Mouse (Mus musculus) forebrain, postnatal 0 days (tissue): ENCODE measurements around the gene Adcy3. TPM values are rescaled to one million over a fixed set of nuclear protein-coding genes. Genes with fewer than 3 reads are reported as not detected.

ENCODE experiments used
- ATAC-seq: fragments of 200-750 bp; cut with Nextera tagmentation; 2 replicates; pipeline ENCODE4 v1.8.0; 2017; ENCODE audit warnings: mild to moderate bottlenecking, moderate library complexity
- DNase-seq: peaks from one replicate; pipeline ENCODE4 v3.0.0-alpha.2; 2015
- H3K27ac ChIP-seq: fragments of 300-500 bp; sonication (generic); 2 replicates; pipeline ENCODE4 v1.5.1; 2014; ENCODE audit warnings: low read depth, mild to moderate bottlenecking, antibody characterized with exemption, low read length, moderate library complexity, mixed read lengths
- H3K27me3 ChIP-seq: fragments of 300-500 bp; sonication (generic); 2 replicates; pipeline ENCODE4 v1.6.1; 2014; ENCODE audit warnings: mild to moderate bottlenecking, low read length, mixed read lengths; ENCODE audit not compliant: insufficient read depth
- H3K36me3 ChIP-seq: fragments of 300-500 bp; sonication (generic); 2 replicates; pipeline ENCODE4 v1.6.1; 2014; ENCODE audit warnings: mild to moderate bottlenecking, moderate library complexity; ENCODE audit not compliant: insufficient read depth
- H3K4me1 ChIP-seq: fragments of 300-500 bp; sonication (generic); 2 replicates; pipeline ENCODE4 v1.6.1; 2014; ENCODE audit warnings: antibody characterized with exemption; ENCODE audit not compliant: insufficient read depth
- H3K4me2 ChIP-seq: fragments of 300-500 bp; sonication (generic); 2 replicates; pipeline ENCODE4 v1.6.1; 2014; ENCODE audit warnings: low read depth, mild to moderate bottlenecking, moderate library complexity
- H3K4me3 ChIP-seq: fragments of 300-500 bp; sonication (generic); 2 replicates; pipeline ENCODE4 v1.5.1; 2014; ENCODE audit warnings: low read depth, low read length, mixed read lengths
- H3K9ac ChIP-seq: fragments of 300-500 bp; sonication (generic); 2 replicates; pipeline ENCODE4 v1.6.1; 2014; ENCODE audit warnings: mild to moderate bottlenecking
- H3K9me3 ChIP-seq: fragments of 300-500 bp; sonication (generic); 2 replicates; pipeline ENCODE4 v1.6.1; 2016; ENCODE audit warnings: low read length
- CTCF ChIP-seq: sonication (generic); IDR thresholded peaks from 2 replicates; pipeline ENCODE4 v1.5.1; 2016; ENCODE audit warnings: antibody characterized with exemption, control low read depth, low read depth
- WGBS: fragments of 180-500 bp; shearing (Covaris S2); extraction: QIAGEN DNeasy Blood & Tissue Kit; methylation state at CpG from one replicate; pipeline ENCODE4 v1.1.7; 2014; 5-methylcytosine and 5-hydroxymethylcytosine counted together
- polyA plus RNA-seq: library from polyadenylated mRNA; unstranded; fragments of >200 nt; fragmentation: Nextera tagmentation; extraction: Ambion mirVana; gene quantifications from 2 replicates; pipeline ENCODE4 v1.2.1, GENCODE M21; 2015
- total RNA-seq: library from RNA; depleted of rRNA; stranded (reverse); fragments of >200 nt; gene quantifications from 2 replicates; pipeline ENCODE4 v1.2.3, GENCODE M21; 2014

The Adcy3 gene
- total and polyA plus RNA-seq, 2 experiments from 2014 or later, result 10.2 to 29.7 TPM

DNA sequence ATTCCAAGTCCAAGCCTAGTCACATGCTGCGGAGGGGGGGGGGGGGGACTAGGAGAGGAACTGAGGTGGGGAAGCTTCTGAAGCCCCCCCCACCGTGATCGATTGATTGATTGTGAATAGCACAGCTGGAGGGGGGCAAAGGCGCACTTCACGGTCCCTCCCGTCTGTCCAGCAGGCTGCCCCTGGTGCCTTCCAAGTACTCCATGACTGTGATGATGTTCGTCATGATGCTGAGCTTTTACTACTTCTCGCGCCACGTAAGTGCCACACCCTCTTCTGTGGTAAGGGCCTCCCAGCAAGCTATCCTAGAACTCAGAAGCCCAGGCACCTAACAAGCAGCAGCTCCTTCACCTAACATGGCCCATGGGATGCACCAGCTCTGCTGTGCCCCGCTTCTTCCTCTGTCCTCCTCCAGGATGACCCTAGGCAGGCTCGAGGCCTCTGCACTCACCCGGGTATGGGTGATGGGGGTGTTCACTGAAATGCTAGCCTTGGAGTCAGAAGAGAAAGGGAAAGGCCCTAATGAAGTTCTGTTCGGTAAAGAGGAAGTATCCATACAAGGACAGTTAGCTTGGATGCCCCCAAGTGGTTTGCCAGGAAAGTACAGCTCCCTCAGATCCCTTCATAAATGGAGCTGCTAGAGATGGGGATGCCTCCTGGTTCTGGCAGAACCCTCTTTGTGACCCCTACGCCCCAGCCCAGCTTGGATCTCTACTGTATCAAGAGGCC, 75.7 kb downstream of the Adcy3 start:
- 77% methylated on average over 15 of the region's 15 CpGs for WGBS

GRCm38 (mm10) chr12:4209196-4209595, 76.3 kb downstream of the Adcy3 start:
- ATAC-seq (no peak), DNase-seq (no peak)
- TF ChIP-seq CTCF, result no peak
- Histone ChIP-seq H3K4me1 (no peaks in the 10 kb centered on the region), H3K36me3 (peaks cover 67% of the 10 kb centered on the region), H3K4me2 (no peak overlapping the region), H3K4me3 (no peak overlapping the region), H3K9me3 (no peaks in the 10 kb centered on the region), H3K9ac (no peak overlapping the region), H3K27me3 (no peaks in the 10 kb centered on the region), H3K27ac (no peak overlapping the region)
- WGBS, result 97% methylated on average over 9 of the region's 9 CpGs

More for the DNA sequence above, 75.7 kb downstream of the Adcy3 start:
- H3K4me2 ChIP-seq, result no peak overlapping the region
- H3K27me3 ChIP-seq, result no peaks in the 10 kb centered on the region
- H3K4me3 ChIP-seq, result no peak overlapping the region
- peak; percentile 75 for TF ChIP-seq CTCF
- ATAC-seq (peak; percentile 72), DNase-seq (peak; percentile 64)
- H3K9me3 ChIP-seq, result no peaks in the 10 kb centered on the region
- H3K36me3 ChIP-seq, result peaks cover 68% of the 10 kb centered on the region
- no peak overlapping the region for H3K9ac ChIP-seq
- H3K4me1 ChIP-seq, result no peaks in the 10 kb centered on the region
- no peak overlapping the region for H3K27ac ChIP-seq

DNA sequence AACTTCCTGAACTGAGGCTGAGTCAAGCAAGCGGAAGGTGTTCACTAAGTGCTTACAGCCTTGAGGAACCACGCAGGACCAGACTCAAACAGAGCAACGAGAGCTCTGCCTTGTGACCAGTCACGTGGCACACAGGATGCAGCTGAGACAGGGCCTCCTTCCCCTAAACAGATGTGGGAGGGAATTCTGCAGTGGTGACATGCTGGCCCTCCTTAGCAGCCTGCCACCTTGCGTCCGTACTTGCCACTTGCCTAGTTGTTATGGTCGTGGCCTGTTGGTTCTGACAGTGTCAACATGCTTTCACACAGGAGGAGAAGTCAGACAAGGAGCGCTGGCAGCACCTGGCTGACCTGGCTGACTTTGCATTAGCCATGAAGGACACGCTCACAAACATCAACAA, 78.3 kb downstream of the Adcy3 start:
- Histone ChIP-seq H3K9me3 (no peaks in the 10 kb centered on the region), H3K27ac (no peak overlapping the region), H3K4me3 (no peak overlapping the region), H3K4me1 (no peaks in the 10 kb centered on the region), H3K27me3 (no peaks in the 10 kb centered on the region), H3K36me3 (peaks cover 80% of the 10 kb centered on the region), H3K4me2 (no peak overlapping the region), H3K9ac (no peak overlapping the region)
- DNase-seq (no peak), ATAC-seq (no peak)
- 91% methylated on average over 9 of the region's 9 CpGs for WGBS
- TF ChIP-seq CTCF, result no peak

DNA sequence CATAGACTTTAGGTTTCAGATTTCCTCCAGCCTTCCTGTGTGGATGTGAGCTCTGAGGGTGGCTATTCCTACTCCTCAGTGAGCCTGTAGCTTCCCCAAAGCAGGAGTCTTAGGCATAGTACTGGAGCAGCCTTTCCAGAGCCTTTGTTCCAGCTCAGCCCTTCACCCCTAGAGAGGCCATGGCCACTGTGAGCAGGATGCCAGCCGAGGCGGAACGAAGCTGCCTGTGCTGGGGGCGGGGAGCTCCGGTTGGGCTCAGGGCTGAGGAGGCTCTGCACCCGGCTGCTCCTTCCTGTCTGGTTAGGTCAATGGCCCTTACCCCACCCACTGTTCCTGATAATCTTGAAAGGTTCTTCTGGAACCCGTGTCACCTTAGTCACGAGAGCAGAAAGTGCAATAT, 80.0 kb downstream of the Adcy3 start:
- peaks cover 72% of the 10 kb centered on the region for H3K36me3 ChIP-seq
- DNase-seq, result no peak
- no peak for ATAC-seq
- H3K9me3 ChIP-seq, result no peaks in the 10 kb centered on the region
- H3K9ac ChIP-seq, result no peak overlapping the region
- TF ChIP-seq CTCF, result no peak
- H3K27ac ChIP-seq, result no peak overlapping the region
- no peaks in the 10 kb centered on the region for H3K4me1 ChIP-seq
- no peak overlapping the region for H3K4me3 ChIP-seq
- H3K4me2 ChIP-seq, result no peak overlapping the region
- H3K27me3 ChIP-seq, result no peaks in the 10 kb centered on the region
- WGBS, result 73% methylated on average over 8 of the region's 8 CpGs

- H3K4me3 ChIP-seq, result no peak overlapping the region
- H3K9me3 ChIP-seq, result no peaks in the 10 kb centered on the region
- 90% methylated on average over 7 of the region's 7 CpGs for WGBS
- ATAC-seq (no peak), DNase-seq (no peak)
- no peak for TF ChIP-seq CTCF
- peaks cover 3% of the 10 kb centered on the region for H3K4me1 ChIP-seq
- H3K27ac ChIP-seq, result no peak overlapping the region
- no peak overlapping the region for H3K9ac ChIP-seq
- H3K36me3 ChIP-seq, result 0 out of 2 replicates have a peak, but pooled peaks cover 3% of the 10 kb centered on the region
- no peak overlapping the region for H3K4me2 ChIP-seq
- H3K27me3 ChIP-seq, result no peaks in the 10 kb centered on the region
These were observed 97.3 kb downstream of the Adcy3 start for GRCm38 (mm10) chr12:4230156-4230555.

DNA sequence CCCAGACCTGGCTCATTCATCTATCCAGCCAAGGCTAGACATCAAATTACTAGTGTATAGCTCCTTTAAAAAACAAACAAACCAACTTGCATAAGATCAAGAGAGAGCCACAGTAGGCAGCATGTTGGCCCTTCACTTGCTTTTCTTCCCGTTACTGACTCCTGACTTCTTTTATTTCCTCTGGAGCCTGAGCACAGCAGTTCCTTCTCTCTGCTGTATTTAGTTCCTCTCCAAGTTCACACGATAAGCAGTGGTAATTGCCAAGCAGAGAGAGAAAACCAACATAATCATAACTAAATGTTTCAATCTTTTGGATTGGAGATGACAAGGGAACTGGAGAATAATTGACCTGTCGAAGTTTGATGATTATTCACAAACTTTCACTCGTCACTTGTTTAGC, 99.9 kb downstream of the Adcy3 start:
- H3K4me2 ChIP-seq, result no peak overlapping the region
- H3K36me3 ChIP-seq, result 0 out of 2 replicates have a peak, but pooled peaks cover under 1% of the 10 kb centered on the region
- no peak overlapping the region for H3K27ac ChIP-seq
- peaks cover 3% of the 10 kb centered on the region for H3K4me1 ChIP-seq
- WGBS, result 44% methylated on average over 4 of the region's 4 CpGs
- no peak overlapping the region for H3K4me3 ChIP-seq
- no peak for DNase-seq
- H3K9ac ChIP-seq, result no peak overlapping the region
- no peaks in the 10 kb centered on the region for H3K27me3 ChIP-seq
- no peaks in the 10 kb centered on the region for H3K9me3 ChIP-seq
- no peak for TF ChIP-seq CTCF
- ATAC-seq, result no peak

- Histone ChIP-seq H3K4me2 (peak within 1 kb of the TSS; percentile 62), H3K27ac (peak within 1 kb of the TSS; percentile 99), H3K9me3 (no peaks in the 10 kb centered on the region), H3K9ac (peak within 1 kb of the TSS; percentile 71), H3K27me3 (no peaks in the 10 kb centered on the region), H3K4me3 (peak within 1 kb of the TSS; percentile 58), H3K4me1 (peaks cover 3% of the 10 kb centered on the region), H3K36me3 (no peaks in the 10 kb centered on the region; the same call in 1 of the 2 replicates)
- TF ChIP-seq CTCF, result peak; percentile 17; the same call in 1 of the 2 replicates
- DNase-seq, result peak; percentile 98
- ATAC-seq, result peak; percentile 99
- under 1% methylated on average over 50 of the region's 50 CpGs for WGBS
These were observed 100.9 kb downstream of the Adcy3 start, which contains the start of the genes Ptrhd1 and Cenpo for GRCm38 (mm10) chr12:4233572-4234508. Gene Ptrhd1 (plus strand): TSS chr12:4234027. Gene Cenpo (minus strand): TSS chr12:4234294.
